Mouse (Mus musculus) CH12.LX (cell line): Measurements from ENCODE around the gene Cep135. TPM values are rescaled to one million over a fixed set of nuclear protein-coding genes. Genes with fewer than 3 reads are reported as not detected.

ENCODE experiments used
- DNase-seq: peaks from one replicate; pipeline ENCODE4 v3.0.0-alpha.2; 2013; ENCODE audit errors: extremely low read depth
- H3K27ac ChIP-seq: 2 replicates; pipeline ENCODE4 v1.5.1; 2012; ENCODE audit warnings: low read depth, mild to moderate bottlenecking, control low read depth, moderate library complexity; ENCODE audit not compliant: insufficient read depth
- H3K27me3 ChIP-seq: replicated peaks from 2 replicates; pipeline ENCODE3; 2012; ENCODE audit warnings: inconsistent platforms
- H3K36me3 ChIP-seq, 2 experiments: replicated peaks in 1 of 2; 2 replicates each; pipeline versions ENCODE3 to v1.6.1; 2012; ENCODE audit warnings: inconsistent platforms in 1 of 2, low read length in 1 of 2, mild to moderate bottlenecking in 1 of 2, mixed read lengths in 1 of 2, moderate library complexity in 1 of 2; ENCODE audit not compliant: control insufficient read depth in 1 of 2, insufficient read depth in 1 of 2
- H3K4me1 ChIP-seq, 2 experiments: 2 replicates each; pipeline ENCODE4 v1.6.1; 2012; ENCODE audit warnings: inconsistent platforms in 1 of 2, moderate library complexity in 1 of 2; ENCODE audit not compliant: insufficient read depth in 2 of 2, control insufficient read depth in 1 of 2
- H3K4me2 ChIP-seq: 2 replicates; pipeline ENCODE4 v1.6.1; 2012; ENCODE audit warnings: low read depth, mild to moderate bottlenecking, control low read depth; ENCODE audit not compliant: poor library complexity, insufficient read depth, severe bottlenecking
- H3K4me3 ChIP-seq, 3 experiments: fragments of 150-350 bp in 1 of 3; sonication (generic) in 1 of 3; replicated peaks in 1 of 3; 2 replicates each; pipeline versions ENCODE3 to v1.5.1; 2011 to 2012; ENCODE audit warnings: low read depth in 2 of 3, low read length in 2 of 3, mild to moderate bottlenecking in 2 of 3, moderate library complexity in 2 of 3, control low read depth in 1 of 3, improper control_type of control experiment in 1 of 3, inconsistent platforms in 1 of 3, mixed read lengths in 1 of 3; ENCODE audit not compliant: poor library complexity in 1 of 3
- H3K79me2 ChIP-seq: replicated peaks from 2 replicates; pipeline ENCODE4 v1.6.1; 2012; ENCODE audit warnings: mild to moderate bottlenecking, moderate library complexity; ENCODE audit not compliant: control insufficient read depth, poor library complexity, insufficient read depth, severe bottlenecking; ENCODE audit errors: extremely low read depth
- H3K9ac ChIP-seq: 2 replicates; pipeline ENCODE4 v1.6.1; 2012; ENCODE audit warnings: low read depth, mild to moderate bottlenecking, control low read depth, moderate library complexity; ENCODE audit not compliant: insufficient read depth
- H3K9me3 ChIP-seq: replicated peaks from 2 replicates; pipeline ENCODE3; 2012; ENCODE audit warnings: low read length, inconsistent platforms, mixed read lengths
- BHLHE40 ChIP-seq: IDR thresholded peaks from 2 replicates; pipeline ENCODE4 v1.6.1; 2011; ENCODE audit warnings: mild to moderate bottlenecking, low read depth, low read length, improper control_type of control experiment
- CHD2 ChIP-seq: IDR thresholded peaks from 2 replicates; pipeline ENCODE4 v1.6.1; 2011; ENCODE audit warnings: low read length, improper control_type of control experiment
- CTCF ChIP-seq, 2 experiments: IDR thresholded peaks in 1 of 2; conservative IDR thresholded peaks in 1 of 2; 2 replicates each; pipeline ENCODE4 v1.5.1; 2011 to 2012; ENCODE audit warnings: low read depth in 2 of 2, low read length in 2 of 2, improper control_type of control experiment in 1 of 2, inconsistent platforms in 1 of 2, mild to moderate bottlenecking in 1 of 2, moderate library complexity in 1 of 2
- EP300 ChIP-seq: IDR thresholded peaks from 2 replicates; pipeline ENCODE4 v1.6.1; 2011; ENCODE audit warnings: low read length, improper control_type of control experiment
- ETS1 ChIP-seq: conservative IDR thresholded peaks from 2 replicates; pipeline ENCODE4 v1.6.1; 2012; ENCODE audit warnings: low read depth, mild to moderate bottlenecking, inconsistent platforms, low read length, improper control_type of control experiment, moderate library complexity
- GABPA ChIP-seq: IDR thresholded peaks from 2 replicates; pipeline ENCODE4 v1.6.1; 2012; ENCODE audit warnings: low read depth, low read length, improper control_type of control experiment, inconsistent platforms; ENCODE audit not compliant: insufficient replicate concordance
- IRF4 ChIP-seq: IDR thresholded peaks from 2 replicates; pipeline ENCODE4 v1.6.1; 2014; ENCODE audit warnings: low read depth, mild to moderate bottlenecking, inconsistent platforms, low read length, improper control_type of control experiment
- JUND ChIP-seq: conservative IDR thresholded peaks from 2 replicates; pipeline ENCODE4 v1.6.1; 2011; ENCODE audit warnings: low read depth, low read length, improper control_type of control experiment
- KAT2A ChIP-seq: IDR thresholded peaks from 2 replicates; pipeline ENCODE4 v1.6.1; 2012; ENCODE audit warnings: low read length, improper control_type of control experiment, inconsistent platforms; ENCODE audit not compliant: insufficient replicate concordance
- MAFK ChIP-seq: IDR thresholded peaks from 2 replicates; pipeline ENCODE4 v1.6.1; 2011; ENCODE audit warnings: low read length, improper control_type of control experiment; ENCODE audit not compliant: insufficient replicate concordance
- MAX ChIP-seq: IDR thresholded peaks from 2 replicates; pipeline ENCODE4 v1.6.1; 2011; ENCODE audit warnings: low read length, improper control_type of control experiment
- MEF2A ChIP-seq: IDR thresholded peaks from 2 replicates; pipeline ENCODE4 v1.6.1; 2014; ENCODE audit warnings: low read depth, mild to moderate bottlenecking, inconsistent platforms, low read length, improper control_type of control experiment, borderline replicate concordance
- MXI1 ChIP-seq: IDR thresholded peaks from 2 replicates; pipeline ENCODE4 v1.6.1; 2011; ENCODE audit warnings: mild to moderate bottlenecking, low read depth, low read length, improper control_type of control experiment
- NELFE ChIP-seq: IDR thresholded peaks from 2 replicates; pipeline ENCODE4 v1.6.1; 2011; ENCODE audit warnings: low read depth, low read length, improper control_type of control experiment
- POLR2A ChIP-seq: IDR thresholded peaks from 2 replicates; pipeline ENCODE4 v1.6.1; 2011; ENCODE audit warnings: low read depth, mild to moderate bottlenecking, improper control_type of control experiment, low read length
- POLR2AphosphoS2 ChIP-seq: IDR thresholded peaks from 2 replicates; pipeline ENCODE4 v1.6.1; 2011; ENCODE audit warnings: low read depth, low read length, improper control_type of control experiment
- RCOR1 ChIP-seq: conservative IDR thresholded peaks from 2 replicates; pipeline ENCODE4 v1.6.1; 2012; ENCODE audit warnings: low read depth, mild to moderate bottlenecking, inconsistent platforms, low read length, improper control_type of control experiment
- SIN3A ChIP-seq: IDR thresholded peaks from 2 replicates; pipeline ENCODE4 v1.6.1; 2012; ENCODE audit warnings: low read length, improper control_type of control experiment, inconsistent platforms
- TCF12 ChIP-seq: IDR thresholded peaks from 2 replicates; pipeline ENCODE4 v1.6.1; 2014; ENCODE audit warnings: low read depth, mild to moderate bottlenecking, inconsistent platforms, low read length, improper control_type of control experiment
- USF1 ChIP-seq: IDR thresholded peaks from 2 replicates; pipeline ENCODE4 v1.6.1; 2014; ENCODE audit warnings: low read depth, mild to moderate bottlenecking, inconsistent platforms, low read length, improper control_type of control experiment
- USF2 ChIP-seq: conservative IDR thresholded peaks from 2 replicates; pipeline ENCODE4 v1.6.1; 2011; ENCODE audit warnings: low read depth, low read length, improper control_type of control experiment
- ZC3H11A ChIP-seq: IDR thresholded peaks from 2 replicates; pipeline ENCODE4 v1.6.1; 2012; ENCODE audit warnings: low read depth, mild to moderate bottlenecking, inconsistent platforms, low read length, improper control_type of control experiment
- ZMIZ1 ChIP-seq: IDR thresholded peaks from 2 replicates; pipeline ENCODE4 v1.6.1; 2012; ENCODE audit warnings: low read depth, mild to moderate bottlenecking, inconsistent platforms, low read length, improper control_type of control experiment
- dilution Hi-C: fragments of 300-500 bp; cut with MboI; formaldehyde crosslinking; loops from 2 replicates; pipeline ENCODE4 v1.14.3; 2020; ENCODE audit warnings: low sequenced_read_pairs; ENCODE audit not compliant: extremely low pct_unique_long_range_greater_than_20kb, extremely low pct_ligation_motif_present
- in situ Hi-C: fragments of 300-500 bp; cut with MboI; formaldehyde crosslinking; loops from 3 replicates; pipeline ENCODE4 v1.14.3; 2019; ENCODE audit warnings: low sequenced_read_pairs, low pct_ligation_motif_present, low pct_unique_long_range_greater_than_20kb, mixed read lengths
- polyA plus RNA-seq: library from polyadenylated mRNA; unstranded; fragments of >175 nt; gene quantifications from 2 replicates; pipeline ENCODE4 v1.2.1, GENCODE M21; 2012; ENCODE audit warnings: low read depth; ENCODE audit not compliant: insufficient read length
- total RNA-seq, 2 experiments: library from RNA; depleted of rRNA; stranded (reverse); fragments of 300-350 nt in 1 of 2; fragments of >200 nt in 1 of 2; gene quantifications; 2 replicates each; pipeline ENCODE4 v1.2.3; 2012 to 2014

Cep135 gene
- total and polyA plus RNA-seq, 3 experiments: 8.0 to 12.1 (median 11.7) TPM

DNA sequence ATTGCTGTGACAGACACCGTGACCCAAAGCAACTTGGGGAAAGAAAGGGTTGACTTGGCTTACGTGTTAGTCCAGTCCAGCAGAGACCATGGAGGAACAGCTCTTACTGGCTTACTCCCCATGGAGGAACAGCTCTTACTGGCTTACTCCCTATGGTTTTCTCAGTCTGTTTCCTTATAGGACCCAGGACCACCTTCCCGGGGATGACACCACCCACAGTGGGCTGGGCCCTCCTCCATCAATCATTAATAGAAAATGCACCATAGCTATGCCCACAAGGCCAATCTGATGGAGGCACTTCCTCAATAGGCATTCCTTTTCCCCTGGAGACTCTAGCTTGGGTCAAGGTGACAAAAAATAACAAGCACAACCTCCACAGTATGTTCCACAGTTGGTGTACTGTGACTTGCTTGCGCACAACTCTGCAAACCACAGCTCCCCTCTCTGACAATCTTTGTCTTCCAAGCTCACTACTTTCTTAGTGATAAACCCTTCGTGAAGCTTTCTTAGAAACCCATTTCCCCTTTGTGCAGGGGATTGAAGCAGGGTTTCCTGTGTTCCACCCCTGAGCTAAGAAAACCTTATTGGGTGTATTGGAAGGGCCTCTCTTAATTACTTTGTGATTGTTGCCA, 85.6 kb downstream of the Cep135 start:
- dilution Hi-C loops: no loop called here
- no peaks in the 10 kb centered on the region for H3K79me2 ChIP-seq
- H3K27me3 ChIP-seq: no peaks in the 10 kb centered on the region
- DNase-seq: no peak
- no peak overlapping the region for H3K4me2 ChIP-seq
- H3K36me3 ChIP-seq: no peaks in the 10 kb centered on the region
- no peaks in the 10 kb centered on the region for H3K9me3 ChIP-seq
- H3K9ac ChIP-seq: no peak overlapping the region
- no peak for TF ChIP-seq SIN3A
- TF ChIP-seq GABPA: no peak
- no peak for TF ChIP-seq USF2
- no peak for TF ChIP-seq RCOR1
- TF ChIP-seq EP300: no peak
- no peak for TF ChIP-seq KAT2A
- no peak for TF ChIP-seq MAX
- TF ChIP-seq MEF2A: no peak
- no peak for TF ChIP-seq ZMIZ1
- TF ChIP-seq USF1: no peak
- TF ChIP-seq CHD2: no peak
- no peak for TF ChIP-seq BHLHE40
- TF ChIP-seq IRF4: no peak
- no peak for TF ChIP-seq ETS1
- TF ChIP-seq POLR2AphosphoS2: no peak
- TF ChIP-seq MAFK: no peak
- no peak for TF ChIP-seq CTCF (conservative IDR thresholded peaks at IDR 0.05 in 1 of 2, IDR thresholded peaks at IDR 0.05 in 1 of 2; ENCODE audit: low read depth in 2 of 2, low read length in 2 of 2)
- no peak overlapping the region for H3K4me3 ChIP-seq
- no peak overlapping the region for H3K27ac ChIP-seq
- no peaks in the 10 kb centered on the region for H3K4me1 ChIP-seq
- in situ Hi-C loops: no loop called here

DNA sequence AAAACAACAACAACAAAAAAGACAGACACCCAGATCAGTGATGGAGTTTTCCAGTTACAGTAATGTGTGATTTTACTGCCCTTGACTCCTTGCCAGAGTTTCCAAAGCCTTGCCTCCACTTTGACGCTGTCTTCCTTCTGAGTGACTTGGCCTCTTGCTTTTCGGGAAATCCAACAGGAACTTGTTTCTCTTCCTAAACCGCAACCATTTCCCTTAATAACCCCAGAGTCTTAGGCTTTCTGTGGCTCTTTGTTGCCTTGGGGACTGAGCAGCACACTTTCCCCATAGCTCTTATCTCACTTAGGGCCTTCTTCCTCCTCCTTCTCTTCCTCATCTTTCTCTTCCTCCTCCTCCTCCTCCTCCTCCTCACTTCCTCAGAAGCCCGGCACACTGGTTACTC, 86.9 kb downstream of the Cep135 start:
- no peaks in the 10 kb centered on the region for H3K79me2 ChIP-seq
- TF ChIP-seq GABPA (no peak), TCF12 (no peak), BHLHE40 (no peak), KAT2A (no peak), POLR2A (no peak), JUND (no peak), USF1 (no peak), EP300 (no peak), MXI1 (no peak), ZMIZ1 (no peak), POLR2AphosphoS2 (no peak), ETS1 (no peak), NELFE (no peak), ZC3H11A (no peak)
- TF ChIP-seq, all 38 proteins: peak for 0
- Histone ChIP-seq H3K36me3 (no peaks in the 10 kb centered on the region), H3K4me1 (no peaks in the 10 kb centered on the region), H3K9me3 (no peaks in the 10 kb centered on the region), H3K27me3 (no peaks in the 10 kb centered on the region), H3K4me2 (no peak overlapping the region), H3K27ac (no peak overlapping the region), H3K9ac (no peak overlapping the region), H3K4me3 (no peak overlapping the region)
- DNase-seq: no peak
- dilution Hi-C loops (no loop called here), in situ Hi-C loops (no loop called here)
